Mouse (Mus musculus) heart, embryonic 13.5 days (tissue): ENCODE results near the gene Arpc5. TPM values are rescaled to one million over a fixed set of nuclear protein-coding genes. Genes with fewer than 3 reads are reported as not detected.

Experiments used
- ATAC-seq: fragments of 200-750 bp; cut with Nextera tagmentation; 2 replicates; pipeline ENCODE4 v1.8.0; 2017; ENCODE audit warnings: moderate TSS enrichment; ENCODE audit not compliant: insufficient number of reproducible peaks, low FRiP score, low TSS enrichment; ENCODE audit errors: extremely low read depth
- H3K27ac ChIP-seq: fragments of 300-500 bp; sonication (generic); replicated peaks from 2 replicates; pipeline ENCODE4 v1.5.1; 2015; ENCODE audit warnings: moderate library complexity, mild to moderate bottlenecking, inconsistent platforms
- H3K27me3 ChIP-seq: fragments of 300-500 bp; sonication (generic); replicated peaks from 2 replicates; pipeline ENCODE4 v1.6.1; 2015; ENCODE audit warnings: mild to moderate bottlenecking, inconsistent platforms
- H3K36me3 ChIP-seq: fragments of 300-500 bp; sonication (generic); 2 replicates; pipeline ENCODE4 v1.6.1; 2015; ENCODE audit warnings: mild to moderate bottlenecking, inconsistent platforms
- H3K4me1 ChIP-seq: fragments of 300-500 bp; sonication (generic); 2 replicates; pipeline ENCODE4 v1.6.1; 2015; ENCODE audit warnings: inconsistent platforms
- H3K4me2 ChIP-seq: fragments of 300-500 bp; sonication (generic); 2 replicates; pipeline ENCODE4 v1.6.1; 2015; ENCODE audit warnings: inconsistent platforms, mild to moderate bottlenecking, moderate library complexity
- H3K4me3 ChIP-seq: fragments of 300-500 bp; sonication (generic); 2 replicates; pipeline ENCODE4 v1.5.1; 2015; ENCODE audit warnings: moderate library complexity, mild to moderate bottlenecking, inconsistent platforms
- H3K9ac ChIP-seq: fragments of 300-500 bp; sonication (generic); 2 replicates; pipeline ENCODE4 v1.6.1; 2015; ENCODE audit warnings: inconsistent platforms, mild to moderate bottlenecking, moderate library complexity
- H3K9me3 ChIP-seq: fragments of 300-500 bp; sonication (generic); 2 replicates; pipeline ENCODE4 v1.6.1; 2016; ENCODE audit warnings: inconsistent platforms
- WGBS: fragments of 180-500 bp; shearing (Covaris S2); methylation state at CpG from one replicate; pipeline ENCODE4 v1.1.7; 2015; ENCODE audit warnings: mixed read lengths; 5-methylcytosine and 5-hydroxymethylcytosine counted together
- polyA plus RNA-seq: library from polyadenylated mRNA; unstranded; fragments of >200 nt; fragmentation: Nextera tagmentation; extraction: Ambion mirVana; gene quantifications from 2 replicates; pipeline ENCODE4 v1.2.1, GENCODE M21; 2015

Arpc5 gene
- polyA plus RNA-seq, 1 experiment from 2014 or later: 198 TPM

- ATAC-seq: no peak
- Histone ChIP-seq H3K27ac (peak overlapping the region; percentile 29; the same call in 1 of the 2 replicates), H3K4me3 (no peak overlapping the region), H3K9me3 (no peaks in the 10 kb centered on the region), H3K4me2 (no peak overlapping the region), H3K9ac (no peak overlapping the region), H3K27me3 (no peaks in the 10 kb centered on the region), H3K36me3 (no peaks in the 10 kb centered on the region), H3K4me1 (peaks cover 28% of the 10 kb centered on the region)
- 63% methylated on average over 9 of the region's 9 CpGs for WGBS
Observed at GRCm38 (mm10) chr1:152798125-152798524, 31.8 kb downstream of the Arpc5 start.

DNA sequence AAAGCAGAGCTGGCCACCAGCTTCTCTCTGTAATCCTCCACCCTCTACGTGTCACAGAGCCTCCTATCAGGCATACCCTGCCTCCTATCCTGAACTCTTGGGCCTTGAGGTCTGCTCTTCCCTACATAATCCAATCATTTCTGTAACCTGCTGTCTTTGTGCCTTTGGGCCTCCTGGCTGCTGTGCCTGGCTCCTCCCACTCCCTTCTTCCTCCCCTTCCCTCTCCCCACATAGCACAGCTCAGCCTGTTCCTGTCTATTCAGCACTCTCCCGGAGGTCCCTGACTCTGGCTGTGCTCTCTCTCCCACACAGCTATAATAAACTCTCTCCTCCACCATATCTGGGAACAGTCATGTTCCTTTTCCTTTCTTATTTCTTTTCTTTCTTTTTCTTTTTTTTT is 33.6 kb downstream of the Arpc5 start, which contains the start of gene Ncf2:
Gene Ncf2 (plus strand): TSS at position 298 of the 400 bp plus-strand sequence.
- Histone ChIP-seq H3K36me3 (no peaks in the 10 kb centered on the region), H3K4me2 (peak within 1 kb of the TSS; percentile 21), H3K4me1 (peaks cover 21% of the 10 kb centered on the region), H3K9me3 (no peaks in the 10 kb centered on the region), H3K9ac (0 out of 2 replicates have a peak within 1 kb of the TSS, but pooled peaks have one; percentile 33), H3K27me3 (no peaks in the 10 kb centered on the region), H3K4me3 (no peak within 1 kb of the TSS), H3K27ac (peak within 1 kb of the TSS; percentile 73)
- 9% methylated on average over 2 of the region's 2 CpGs for WGBS
- no peak for ATAC-seq

DNA sequence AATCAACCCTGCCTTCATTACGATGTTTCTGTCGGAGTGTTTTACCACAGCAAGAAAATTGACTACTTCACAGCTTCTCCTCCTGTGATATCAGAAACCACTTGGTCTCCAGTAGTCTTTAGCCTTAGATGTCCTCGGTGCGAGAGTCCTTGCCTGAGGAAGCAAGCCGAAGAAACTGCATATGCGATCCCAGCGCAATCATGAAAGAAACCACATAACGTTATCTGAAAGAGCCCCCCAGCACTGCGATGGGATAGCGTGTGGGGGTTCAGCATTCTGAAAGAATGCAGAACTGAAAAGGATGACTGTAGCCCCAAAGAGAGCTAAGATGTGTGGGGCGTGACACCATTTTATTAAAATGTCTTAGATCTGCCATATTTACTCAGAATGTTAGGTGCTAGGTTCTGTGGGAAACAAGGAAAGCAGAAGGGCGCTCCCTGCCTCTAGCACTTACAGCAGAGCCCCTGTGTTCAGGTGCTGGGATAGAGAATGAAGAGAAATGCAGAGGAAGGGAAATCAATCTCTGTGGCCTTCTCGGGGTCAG is 34.4 kb downstream of the Arpc5 start:
- Histone ChIP-seq H3K27ac (peak overlapping the region; percentile 73), H3K36me3 (no peaks in the 10 kb centered on the region), H3K4me3 (no peak overlapping the region), H3K9ac (no peak overlapping the region), H3K4me1 (peaks cover 19% of the 10 kb centered on the region), H3K27me3 (no peaks in the 10 kb centered on the region), H3K9me3 (no peaks in the 10 kb centered on the region), H3K4me2 (no peak overlapping the region)
- no peak for ATAC-seq
- 70% methylated on average over 13 of the region's 13 CpGs for WGBS

DNA sequence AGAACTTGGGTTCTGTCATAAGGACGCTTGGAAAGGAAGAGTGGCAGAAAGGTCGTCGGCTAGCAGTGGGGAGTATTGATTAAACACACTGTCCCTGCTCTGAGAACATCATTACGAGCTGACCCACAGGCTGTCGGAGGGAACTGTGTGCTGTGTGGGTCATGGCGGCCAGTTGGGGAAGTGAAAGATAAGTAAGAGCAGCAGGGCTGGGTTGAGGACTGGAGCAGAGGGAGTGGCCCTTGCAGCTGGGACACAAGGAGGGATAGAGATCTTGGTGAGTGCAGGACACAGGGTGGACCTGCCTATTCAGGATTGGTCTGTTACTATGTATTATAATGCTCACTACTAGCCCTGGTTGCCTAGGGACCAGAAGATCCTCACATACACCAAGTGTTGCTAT is 38.6 kb downstream of the Arpc5 start:
- H3K36me3 ChIP-seq: no peaks in the 10 kb centered on the region
- ATAC-seq: no peak
- peaks cover 8% of the 10 kb centered on the region for H3K4me1 ChIP-seq
- H3K9me3 ChIP-seq: no peaks in the 10 kb centered on the region
- H3K9ac ChIP-seq: no peak overlapping the region
- H3K27ac ChIP-seq: no peak overlapping the region
- H3K4me3 ChIP-seq: no peak overlapping the region
- H3K27me3 ChIP-seq: no peaks in the 10 kb centered on the region
- 71% methylated on average over 6 of the region's 6 CpGs for WGBS
- no peak overlapping the region for H3K4me2 ChIP-seq

DNA sequence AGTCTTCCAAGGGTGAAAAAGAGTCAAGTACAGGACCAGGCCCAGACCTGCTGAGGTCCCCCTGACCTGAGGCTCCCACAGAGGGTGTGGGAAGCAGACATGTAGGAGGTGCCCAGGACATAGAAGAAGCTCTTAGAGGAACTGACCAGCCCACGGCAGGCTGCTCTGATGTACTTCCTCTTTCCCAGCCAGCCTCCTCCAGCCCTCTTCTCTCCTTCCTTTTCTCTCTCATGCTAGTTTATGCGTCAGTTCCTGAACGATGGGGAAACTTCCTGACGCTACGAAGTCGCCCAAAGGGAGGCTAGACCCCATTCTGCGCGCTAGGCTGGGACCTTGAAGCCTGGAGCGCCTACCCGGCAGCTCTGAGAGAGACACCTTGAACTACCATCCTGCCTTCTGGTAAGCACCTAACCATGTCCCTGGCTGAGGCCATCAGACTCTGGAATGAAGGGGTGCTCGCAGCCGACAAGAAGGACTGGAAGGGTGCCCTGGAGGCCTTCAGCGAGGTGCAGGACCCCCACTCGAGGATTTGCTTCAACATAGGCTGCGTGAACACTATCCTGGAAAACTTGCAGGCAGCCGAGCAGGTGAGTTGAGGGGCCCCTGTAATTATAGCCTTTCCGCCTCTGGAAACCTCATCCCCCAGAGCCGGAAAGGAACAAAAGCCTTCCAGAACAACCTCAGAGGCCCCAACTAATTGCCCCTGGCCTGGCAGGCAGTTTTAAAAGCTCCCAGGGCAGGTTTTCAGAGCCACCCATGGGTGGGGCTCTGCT is 41.5 kb downstream of the Arpc5 start:
- no peak overlapping the region for H3K4me3 ChIP-seq
- H3K9me3 ChIP-seq: no peaks in the 10 kb centered on the region
- WGBS: 72% methylated on average over 18 of the region's 18 CpGs
- no peak for ATAC-seq
- no peaks in the 10 kb centered on the region for H3K36me3 ChIP-seq
- peaks cover 10% of the 10 kb centered on the region for H3K4me1 ChIP-seq
- no peaks in the 10 kb centered on the region for H3K27me3 ChIP-seq
- H3K4me2 ChIP-seq: no peak overlapping the region
- H3K9ac ChIP-seq: no peak overlapping the region
- H3K27ac ChIP-seq: no peak overlapping the region

DNA sequence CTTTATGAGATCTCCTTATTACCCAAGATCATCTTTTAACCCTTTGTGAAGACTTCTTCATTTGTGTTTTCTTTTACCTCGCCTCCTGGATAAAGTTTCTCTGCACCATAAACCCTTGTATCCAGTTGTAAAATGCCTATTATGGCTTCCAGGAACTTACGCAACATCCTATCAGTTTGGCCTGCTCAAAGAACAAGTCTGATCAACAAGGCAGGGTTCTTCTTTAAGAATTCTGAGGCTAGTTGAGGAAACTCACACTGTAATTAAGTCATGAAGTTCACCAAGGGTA is 42.0 kb downstream of the Arpc5 start:
- H3K4me2 ChIP-seq: no peak overlapping the region
- no peaks in the 10 kb centered on the region for H3K9me3 ChIP-seq
- no peak overlapping the region for H3K9ac ChIP-seq
- peaks cover 10% of the 10 kb centered on the region for H3K4me1 ChIP-seq
- H3K36me3 ChIP-seq: no peaks in the 10 kb centered on the region
- 80% methylated on average over 2 of the region's 2 CpGs for WGBS
- H3K4me3 ChIP-seq: no peak overlapping the region
- H3K27ac ChIP-seq: no peak overlapping the region
- no peaks in the 10 kb centered on the region for H3K27me3 ChIP-seq
- no peak for ATAC-seq

DNA sequence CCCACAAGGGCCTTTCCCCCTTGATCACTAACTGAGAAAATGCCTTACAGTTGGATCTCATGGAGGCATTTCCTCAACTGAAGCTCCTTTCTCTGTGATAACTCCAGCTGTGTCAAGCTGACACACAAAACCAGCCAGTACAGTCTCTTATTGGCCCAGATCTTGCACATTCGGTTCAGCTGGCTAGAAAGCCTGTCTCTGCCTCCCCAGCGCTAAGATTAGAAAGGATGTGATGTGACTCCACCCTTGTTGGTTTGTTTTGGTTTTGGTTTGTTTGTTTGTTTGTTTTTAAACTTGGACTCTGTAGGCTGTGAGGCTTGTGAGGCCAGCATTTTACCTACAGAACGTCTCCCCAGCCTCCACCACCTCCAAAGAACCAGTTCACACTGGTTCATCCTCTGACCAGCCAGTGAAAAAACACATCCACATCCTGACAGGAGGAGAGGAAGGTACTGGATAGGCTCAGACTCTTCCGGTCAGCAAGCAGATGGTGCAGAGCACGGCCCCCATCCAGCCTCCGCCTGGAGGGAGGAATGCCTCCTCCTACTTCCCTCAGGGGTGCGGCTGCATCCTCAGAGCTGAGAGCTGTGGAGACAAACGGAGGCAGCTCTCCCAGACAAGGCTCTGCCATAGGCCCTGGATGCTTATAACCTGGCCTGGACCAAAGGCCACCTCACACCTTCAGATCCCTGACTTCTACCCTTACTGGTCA is 43.4 kb downstream of the Arpc5 start:
- ATAC-seq: peak; percentile 67
- Histone ChIP-seq H3K4me3 (no peak overlapping the region), H3K9ac (no peak overlapping the region), H3K9me3 (no peaks in the 10 kb centered on the region), H3K4me1 (peaks cover 13% of the 10 kb centered on the region), H3K4me2 (no peak overlapping the region), H3K36me3 (no peaks in the 10 kb centered on the region), H3K27ac (peak overlapping the region; percentile 72), H3K27me3 (no peaks in the 10 kb centered on the region)
- WGBS: 20% methylated on average over 8 of the region's 8 CpGs

DNA sequence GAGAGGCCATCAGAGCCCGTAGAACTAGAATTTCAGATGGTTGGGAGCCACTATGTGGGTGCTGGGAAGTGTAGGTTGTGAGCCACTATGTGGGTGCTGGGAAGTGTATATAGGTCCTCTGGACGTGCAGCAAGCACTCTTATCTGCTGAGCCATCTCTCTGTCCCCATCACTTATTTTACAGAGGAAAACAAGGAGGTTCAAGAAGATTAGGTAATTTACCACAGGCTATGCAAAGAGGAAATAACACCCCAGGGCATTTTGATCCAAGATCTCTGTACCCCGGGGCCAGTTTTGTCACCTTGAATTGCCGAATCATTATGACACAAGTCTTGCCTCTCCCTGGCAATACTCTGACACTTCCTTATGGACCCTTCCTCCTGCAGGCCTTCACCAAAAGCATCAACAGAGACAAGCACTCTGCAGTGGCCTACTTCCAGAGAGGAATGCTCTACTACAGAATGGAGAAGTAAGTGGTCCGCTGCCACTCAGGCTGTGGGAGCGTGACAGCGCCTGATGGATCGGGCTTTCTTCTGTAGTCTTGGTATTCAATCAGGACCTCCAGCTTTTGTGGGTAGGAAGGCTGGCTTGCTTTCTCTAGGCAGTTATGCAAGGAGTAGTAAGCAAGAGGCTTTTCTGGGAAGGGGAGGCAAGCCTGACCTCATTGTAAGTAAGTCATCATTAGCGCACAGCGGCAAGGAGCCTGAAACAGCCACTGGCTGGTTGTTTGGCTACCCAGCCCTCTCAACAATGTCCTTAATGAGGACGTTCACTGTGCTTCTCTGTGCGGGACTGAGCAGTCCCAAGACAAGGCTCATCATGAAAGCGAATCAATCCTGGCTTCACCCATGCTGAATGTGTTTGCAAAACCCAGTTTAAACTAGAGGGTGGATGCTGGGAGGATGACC is 44.4 kb downstream of the Arpc5 start:
- Histone ChIP-seq H3K9me3 (no peaks in the 10 kb centered on the region), H3K27me3 (no peaks in the 10 kb centered on the region), H3K9ac (no peak overlapping the region), H3K4me3 (no peak overlapping the region), H3K36me3 (no peaks in the 10 kb centered on the region), H3K4me1 (peaks cover 24% of the 10 kb centered on the region), H3K27ac (no peak overlapping the region), H3K4me2 (no peak overlapping the region)
- 73% methylated on average over 13 of the region's 13 CpGs for WGBS
- ATAC-seq: no peak

- no peak for ATAC-seq
- 39% methylated on average over 7 of the region's 7 CpGs for WGBS
Observed at GRCm38 (mm10) chr1:152815265-152815701, 48.9 kb downstream of the Arpc5 start.

DNA sequence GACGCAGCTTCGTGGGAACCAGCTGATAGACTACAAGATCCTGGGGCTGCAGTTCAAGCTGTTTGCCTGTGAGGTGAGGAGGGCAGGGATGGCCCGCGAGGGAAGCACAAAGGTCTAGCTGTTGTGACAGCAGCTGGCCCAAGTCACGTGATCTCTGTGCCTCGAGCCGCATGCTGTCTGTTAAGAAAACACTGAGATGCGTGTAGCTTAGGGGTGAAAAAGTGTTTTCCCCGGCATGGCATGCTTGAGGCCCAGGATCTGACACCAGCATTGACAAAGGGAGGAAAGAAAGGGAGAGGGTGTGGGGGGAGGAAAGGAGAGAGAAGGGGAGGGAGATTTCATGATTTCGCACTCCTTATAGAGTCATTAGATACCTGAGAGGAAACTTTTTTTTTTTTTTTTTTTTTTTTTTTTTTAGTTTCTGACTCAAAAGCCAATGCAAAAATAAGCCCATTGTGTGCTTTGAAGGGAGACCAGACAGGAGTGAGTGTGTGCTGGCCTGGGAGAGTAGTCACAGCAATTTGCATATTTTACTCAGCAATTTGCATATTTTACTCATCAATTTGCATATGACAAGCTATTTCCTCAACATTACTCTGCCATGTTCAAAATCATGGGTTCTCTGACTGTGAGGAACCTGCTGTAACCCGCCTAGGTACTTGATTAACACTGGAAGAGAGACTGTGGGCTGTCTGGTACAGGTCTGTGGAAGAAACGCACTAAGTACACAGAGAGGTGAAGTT is 50.9 kb downstream of the Arpc5 start:
- peaks cover 46% of the 10 kb centered on the region for H3K4me1 ChIP-seq
- no peak for ATAC-seq
- no peaks in the 10 kb centered on the region for H3K27me3 ChIP-seq
- peak overlapping the region; percentile 80 for H3K27ac ChIP-seq
- no peaks in the 10 kb centered on the region for H3K9me3 ChIP-seq
- no peak overlapping the region for H3K4me3 ChIP-seq
- H3K9ac ChIP-seq: 0 out of 2 replicates have a peak overlapping the region, but pooled peaks have one; percentile 50
- no peaks in the 10 kb centered on the region for H3K36me3 ChIP-seq
- H3K4me2 ChIP-seq: peak overlapping the region; percentile 36
- WGBS: 33% methylated on average over 12 of the region's 12 CpGs

More at GRCm38 (mm10) chr1:152815265-152815701, 48.9 kb downstream of the Arpc5 start:
- Histone ChIP-seq H3K4me3 (0 out of 2 replicates have a peak overlapping the region, but pooled peaks have one; percentile 8), H3K9ac (0 out of 2 replicates have a peak overlapping the region, but pooled peaks have one; percentile 10), H3K27me3 (no peaks in the 10 kb centered on the region), H3K36me3 (no peaks in the 10 kb centered on the region), H3K27ac (no peak overlapping the region), H3K4me1 (peaks cover 46% of the 10 kb centered on the region), H3K9me3 (no peaks in the 10 kb centered on the region), H3K4me2 (peak overlapping the region; percentile 36)
